Mouse (Mus musculus): ENCODE results near the gene Usp25.

DNA sequence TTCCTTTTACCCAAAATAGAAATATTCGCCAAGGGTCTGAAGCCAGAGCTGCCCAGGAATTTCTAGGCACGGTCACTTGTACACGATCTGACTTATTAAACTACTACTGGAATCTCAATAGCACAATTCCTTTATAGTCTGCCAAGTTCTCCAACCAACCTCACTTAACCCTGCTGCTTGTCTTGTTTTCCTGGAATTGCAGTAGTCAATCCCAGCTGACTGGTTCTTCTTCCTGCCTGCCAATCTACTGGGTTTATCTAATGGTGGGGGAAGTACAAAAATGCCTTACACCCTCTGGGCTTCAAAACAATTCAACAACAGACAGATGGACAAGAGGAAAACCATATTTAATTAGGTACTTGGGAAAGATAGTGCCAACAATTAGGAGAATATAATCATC is 9.6 kb upstream of the Usp25 start:
- TF ChIP-seq MAFK (IDR thresholded peaks at IDR 0.05; ENCODE audit: insufficient read depth, low read depth, low read length) (no peak), CHD2 (IDR thresholded peaks at IDR 0.05; ENCODE audit: low read depth, low read length) (no peak)
